Comparison of ENCODE assay signal across 9 mouse cellular contexts in the genomic region with DNA sequence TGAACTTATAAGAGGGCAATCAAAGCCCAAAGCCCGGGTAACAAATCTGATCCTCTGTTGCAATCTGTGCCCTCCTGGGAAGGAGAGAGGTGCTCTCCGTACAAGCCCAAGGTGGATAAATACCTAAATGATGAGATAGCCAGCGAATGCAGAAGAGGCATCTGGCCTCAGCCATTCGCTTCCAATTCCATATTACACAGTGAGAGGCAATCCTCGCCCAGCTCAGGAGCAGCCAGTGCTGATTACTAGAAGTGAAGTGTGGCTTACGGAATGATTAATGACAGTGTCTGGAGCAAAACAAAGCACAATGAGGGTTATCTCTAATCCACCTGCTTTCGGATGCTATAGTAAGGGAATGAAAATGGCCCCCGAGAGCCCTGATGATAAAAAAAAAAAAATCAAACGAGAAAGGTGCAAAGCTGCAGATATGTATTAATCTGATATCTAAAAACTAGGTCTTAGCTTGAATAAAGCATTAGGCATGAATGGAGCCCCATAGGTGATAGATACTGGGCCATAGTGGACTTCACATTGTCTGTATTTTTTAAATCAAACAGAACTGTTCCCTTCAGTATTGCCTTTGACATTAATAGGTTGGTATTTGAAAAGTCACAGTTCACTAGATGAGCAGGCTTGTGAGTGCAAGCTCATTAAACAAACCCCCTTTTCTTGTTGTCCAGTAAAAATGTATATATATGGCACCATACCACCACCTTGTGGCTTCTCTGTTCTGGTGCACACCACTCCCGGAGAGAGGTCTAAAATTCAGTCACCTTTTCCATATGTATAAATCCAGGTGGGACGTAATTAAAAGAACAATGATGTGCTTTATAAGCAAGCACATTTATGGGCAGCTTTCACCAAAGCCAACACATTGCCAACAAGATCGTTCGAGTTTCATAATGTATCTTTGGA. TPM values are rescaled to one million over a fixed set of nuclear protein-coding genes. Genes with fewer than 3 reads are reported as not detected.
DNase-seq lines count a peak whose midpoint lies in the region; TF ChIP-seq lines count a peak whose summit lies in the region.
"Had no signal": no experiment of that assay in that cellular context is flagged by ENCODE, and none has a peak within 500 bp of the region (broad histone marks: within the 10 kb centered on the region; RNA-seq: fewer than 3 reads in every experiment).

No protein-coding gene starts in this region.

- TF ChIP-seq CTCF in left cerebral cortex, adult 2 months (IDR thresholded peaks at IDR 0.05) = peak; percentile 70

- intact Hi-C loops in heart, postnatal 25 days (cut with DNase I) = no loop called here
- intact Hi-C loops in left cerebral cortex, adult 2 months (cut with DNase I) = loop anchor here (5.0 to 10.0 kb wide), 5 partner anchors 714 to 1969 kb away; no protein-coding TSS in a partner anchor
- intact Hi-C loops in gastrocnemius, postnatal 14 days (cut with DNase I; ENCODE audit: low total_unique reads) = no loop called here

- no peak overlapping the region for H3K27ac ChIP-seq in left cerebral cortex, adult 2 months
- H3K27ac ChIP-seq: liver, embryonic 15.5 days had no signal

- peak; percentile 66 for DNase-seq in heart, adult 11 months
- no peak for DNase-seq in heart, postnatal 25 days (ENCODE audit: low spot score)
- peak; percentile 32 for DNase-seq in 416B (ENCODE audit: low read depth)
- peak; percentile 73 for DNase-seq in embryo, embryonic 10.5 days (ENCODE audit: low spot score)
- DNase-seq in left cerebral cortex, adult 2 months (ENCODE audit: extremely low spot score in 1 of 2, low spot score in 2 of 2) = peak; percentile 26
- peak; percentile 45 to 55 for DNase-seq in right cerebral cortex, postnatal 10 days (ENCODE audit: low spot score in 2 of 2)
- no peak for DNase-seq in gastrocnemius, postnatal 14 days
- no peak for DNase-seq in urinary bladder, postnatal 14 days (ENCODE audit: low spot score)

- no peak overlapping the region for H3K4me3 ChIP-seq in left cerebral cortex, adult 2 months
- H3K4me3 ChIP-seq: liver, embryonic 15.5 days had no signal

RNA-seq across cellular contexts. Expression of gene Tmco5, which starts 57.4 kb away (rescaled TPM):
- not detected for total RNA-seq in heart, postnatal 25 days (2021)
- total RNA-seq in left cerebral cortex, adult 2 months (2021) = 1 to 10 TPM; 4.1 to 4.2 TPM
- total RNA-seq in gastrocnemius, postnatal 14 days (2021) = not detected

Comparison
In these comparisons a context has a peak if more than half of its experiments do, and no peak if none do; other contexts are left out.
1. DNase-seq: peak in heart, adult 11 months (single experiment), 416B (single experiment), embryo, embryonic 10.5 days (single experiment), left cerebral cortex, adult 2 months (2 of 2) and right cerebral cortex, postnatal 10 days (2 of 2); none in heart, postnatal 25 days (single experiment), gastrocnemius, postnatal 14 days (single experiment) and urinary bladder, postnatal 14 days (single experiment).
2. RNA of gene Tmco5, which starts 57.4 kb away (total RNA-seq): 4.1 to 4.2 TPM in left cerebral cortex, adult 2 months; not detected in heart, postnatal 25 days and not detected in gastrocnemius, postnatal 14 days; every median in the first group is over 4 times any median in the second.